Mouse (Mus musculus) brain, embryonic 18.5 days (tissue): ENCODE measurements around the gene Kif3c.
"Not testable (repeated sequence)": the region's sequence is repeated elsewhere in the genome, so short reads cannot be mapped to it uniquely, and the experiment has no call there.

Source experiments
- DNase-seq: peaks from one replicate; pipeline ENCODE4 v3.0.0-alpha.2; 2012; ENCODE audit warnings: low read depth, low spot score

The Kif3c gene

GRCm38 (mm10) chr12:3368771-3369170, 3.8 kb downstream of the Kif3c start:
- no peak for DNase-seq

DNA sequence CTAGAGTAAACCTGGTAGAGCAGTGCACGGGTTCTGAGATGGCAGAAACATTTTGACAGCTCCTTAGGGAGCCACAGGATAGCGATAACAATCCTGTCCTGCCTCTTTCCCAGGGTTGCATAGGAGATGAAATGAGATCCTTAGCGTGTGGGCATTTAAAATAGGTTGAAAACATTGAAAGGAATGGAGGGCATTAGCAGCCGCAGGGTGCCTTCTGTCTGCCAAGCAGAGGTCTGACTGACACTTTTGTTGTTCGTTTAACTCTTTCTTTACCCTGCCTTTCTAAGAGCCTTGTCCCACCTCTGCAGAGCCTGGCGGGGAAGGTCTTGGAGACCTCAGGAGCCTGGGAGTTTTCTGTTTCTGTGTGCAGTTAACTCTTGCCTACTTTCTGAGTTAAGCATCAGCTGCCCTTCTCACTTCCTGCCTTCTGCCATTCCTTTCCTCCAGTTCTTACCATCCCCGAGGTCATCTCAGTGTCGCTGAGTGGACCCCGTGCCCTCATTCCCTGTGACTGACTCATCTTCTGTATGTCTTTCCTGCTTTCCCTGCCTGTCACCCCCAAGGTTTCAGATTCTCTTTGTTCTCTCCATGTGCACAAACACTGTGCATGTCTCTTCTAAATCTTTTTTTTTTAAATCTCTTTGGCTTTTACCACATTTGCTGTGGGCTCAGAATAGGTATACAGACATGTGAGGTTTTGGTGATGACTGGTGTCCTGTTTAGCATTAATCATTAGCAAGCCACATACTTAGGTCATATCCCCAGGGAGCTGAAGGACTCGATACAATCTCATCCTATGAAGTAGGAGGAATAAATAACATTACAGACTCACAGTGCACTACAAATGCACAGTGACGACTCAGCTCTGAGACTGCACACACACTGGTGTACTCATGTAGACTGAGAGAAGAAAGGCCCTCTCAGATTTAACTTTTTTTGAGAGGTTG, 6.3 kb downstream of the Kif3c start:
- DNase-seq = no peak

- DNase-seq = no peak
Observed at GRCm38 (mm10) chr12:3371991-3372390, 7.1 kb downstream of the Kif3c start.

- DNase-seq = no peak
Observed at GRCm38 (mm10) chr12:3373566-3373965, 8.6 kb downstream of the Kif3c start.

- no peak for DNase-seq
Observed at GRCm38 (mm10) chr12:3374552-3374951, 9.6 kb downstream of the Kif3c start.

GRCm38 (mm10) chr12:3377190-3377589, 12.3 kb downstream of the Kif3c start:
- DNase-seq = no peak

GRCm38 (mm10) chr12:3377755-3378154, 12.8 kb downstream of the Kif3c start:
- DNase-seq = no peak

DNA sequence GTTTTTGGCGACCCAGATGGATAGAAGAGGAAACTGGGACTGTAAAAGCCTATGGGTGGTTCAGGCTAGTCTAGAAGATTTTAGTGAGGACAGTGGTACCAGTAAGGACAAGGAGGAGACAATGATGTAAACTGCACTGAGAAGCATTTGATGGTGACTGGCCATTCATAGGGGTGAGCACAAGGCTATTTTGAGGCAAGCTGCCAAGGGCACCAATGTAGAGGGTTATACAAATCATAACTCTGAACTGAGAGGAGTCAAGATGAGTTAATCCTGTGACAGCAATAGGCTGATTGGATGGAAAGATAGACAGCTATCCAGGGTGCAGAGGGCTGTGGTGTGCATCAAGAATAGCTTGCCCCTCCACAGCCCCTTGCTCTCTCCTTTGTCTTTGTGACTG, 19.9 kb downstream of the Kif3c start:
- no peak for DNase-seq

GRCm38 (mm10) chr12:3385271-3385670, 20.3 kb downstream of the Kif3c start:
- no peak for DNase-seq

- DNase-seq = no peak
Observed at GRCm38 (mm10) chr12:3385940-3386339, 21.0 kb downstream of the Kif3c start.

DNA sequence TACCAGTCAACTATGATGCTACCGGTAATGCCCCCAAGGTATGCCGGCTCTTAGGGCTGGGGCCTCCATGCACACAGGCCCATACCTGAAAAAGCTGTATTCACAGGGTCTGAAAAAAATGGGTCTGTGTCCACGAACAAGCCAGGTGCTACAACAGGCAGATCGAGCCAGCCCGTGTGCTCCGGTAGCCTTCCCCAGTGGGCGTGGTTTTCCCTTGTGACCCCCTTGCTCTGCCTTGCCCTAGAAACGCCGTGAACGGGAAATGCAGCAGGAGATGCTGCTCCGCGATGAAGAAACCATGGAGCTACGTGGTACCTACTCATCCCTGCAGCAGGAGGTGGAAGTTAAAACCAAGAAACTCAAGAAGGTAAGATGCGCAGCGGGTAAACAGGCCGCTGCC, 23.0 kb downstream of the Kif3c start:
- DNase-seq = no peak

- DNase-seq = no peak
Observed at GRCm38 (mm10) chr12:3389394-3389793, 24.5 kb downstream of the Kif3c start.

DNA sequence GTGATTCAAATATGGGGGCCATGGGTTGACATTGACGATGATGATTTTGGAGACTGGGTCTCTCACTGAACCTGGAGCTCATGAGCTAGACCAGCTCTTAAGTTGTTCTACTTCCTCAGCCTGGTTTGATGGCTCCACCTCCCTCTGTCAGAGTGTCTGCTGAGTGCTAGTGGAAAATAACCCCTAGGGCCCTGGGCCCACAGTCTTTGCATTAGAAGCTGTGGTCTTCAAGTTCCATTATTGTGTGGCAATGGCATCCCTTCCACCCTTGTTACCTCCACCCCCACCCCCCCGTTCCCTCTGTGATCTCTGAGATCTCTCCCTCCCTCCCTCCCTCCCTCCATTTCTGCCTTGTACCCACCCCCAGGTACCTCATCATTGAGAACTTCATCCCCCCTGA, 25.1 kb downstream of the Kif3c start:
- no peak for DNase-seq

- peak; percentile 45 for DNase-seq
Observed at GRCm38 (mm10) chr12:3390577-3391262, 25.8 kb downstream of the Kif3c start.

DNA sequence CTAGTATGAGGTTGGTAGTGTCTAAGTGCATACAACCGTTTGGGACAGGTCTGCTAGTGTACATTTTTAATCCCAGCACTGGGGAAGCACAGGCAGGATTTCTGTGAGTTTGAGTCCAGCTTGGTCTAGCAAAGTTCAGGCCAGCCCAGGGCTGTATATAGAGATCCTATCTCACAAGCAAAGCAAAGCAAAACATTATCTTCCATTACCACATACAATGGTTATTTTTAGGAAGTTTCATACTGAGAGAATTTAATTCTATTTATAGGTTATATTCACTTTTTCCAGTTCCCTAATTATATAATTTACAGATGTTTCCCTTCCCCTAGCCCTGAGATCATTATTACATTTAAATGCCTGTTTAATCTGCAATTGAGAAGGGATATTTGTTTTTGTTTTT, 26.3 kb downstream of the Kif3c start:
- DNase-seq = no peak

DNA sequence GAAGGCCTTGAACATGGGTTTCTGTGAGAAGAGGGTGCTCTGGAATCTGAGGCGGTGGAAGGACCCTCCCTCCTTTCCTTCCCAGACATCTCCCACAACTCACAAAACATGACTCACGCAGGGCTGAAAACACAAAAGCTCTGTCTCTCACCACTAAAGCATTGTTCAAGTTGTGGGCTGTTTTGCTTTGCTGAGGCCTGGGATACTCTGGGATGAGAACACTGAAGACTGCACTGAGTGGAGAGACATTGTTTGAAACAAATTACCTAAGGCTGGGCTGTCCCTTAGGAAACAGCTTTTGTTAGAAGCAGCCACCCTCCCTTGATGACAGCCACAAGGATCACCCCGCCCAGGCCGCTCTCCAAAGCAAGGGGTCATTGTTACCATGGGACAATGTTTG, 28.2 kb downstream of the Kif3c start:
- DNase-seq = no peak

DNA sequence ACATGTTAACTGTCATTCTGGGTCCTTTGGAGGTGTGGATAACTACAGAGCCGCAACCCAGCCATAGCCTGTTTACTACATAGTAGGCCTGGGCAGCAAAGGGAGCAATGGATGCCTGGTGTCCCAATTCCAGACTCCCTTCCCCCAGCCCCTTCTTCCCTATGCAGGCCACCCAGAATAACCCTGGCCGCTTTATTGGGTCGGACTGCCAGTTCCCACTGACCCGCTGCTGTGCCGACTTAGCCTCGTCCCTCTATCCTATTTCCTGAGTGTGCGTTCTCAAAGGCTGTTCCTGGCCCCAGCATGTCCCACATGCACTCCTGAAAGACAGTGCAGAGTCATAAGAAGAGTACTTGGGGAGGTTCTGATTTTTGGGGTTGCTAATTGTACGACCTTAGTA, 32.0 kb downstream of the Kif3c start:
- no peak for DNase-seq

DNA sequence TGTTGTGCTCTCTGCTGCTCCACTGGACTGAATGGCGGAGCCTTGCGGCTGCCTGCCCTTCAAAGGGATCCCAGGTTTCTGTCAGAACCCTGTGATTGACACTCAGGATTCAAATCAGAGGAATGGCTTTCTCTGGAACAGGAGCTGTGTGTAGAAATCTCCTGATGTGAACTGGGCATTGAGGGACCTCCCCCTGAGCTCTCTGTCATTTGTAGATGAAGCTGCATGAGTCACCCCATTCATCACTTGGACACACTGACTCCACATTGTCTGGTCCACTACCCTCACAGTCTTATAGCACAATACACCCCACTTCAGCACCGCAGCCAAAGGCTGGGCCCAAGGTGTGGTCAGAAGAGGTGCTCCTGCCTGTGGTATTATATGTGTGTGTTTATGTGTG, 40.7 kb downstream of the Kif3c start:
- not testable (repeated sequence) for DNase-seq

DNA sequence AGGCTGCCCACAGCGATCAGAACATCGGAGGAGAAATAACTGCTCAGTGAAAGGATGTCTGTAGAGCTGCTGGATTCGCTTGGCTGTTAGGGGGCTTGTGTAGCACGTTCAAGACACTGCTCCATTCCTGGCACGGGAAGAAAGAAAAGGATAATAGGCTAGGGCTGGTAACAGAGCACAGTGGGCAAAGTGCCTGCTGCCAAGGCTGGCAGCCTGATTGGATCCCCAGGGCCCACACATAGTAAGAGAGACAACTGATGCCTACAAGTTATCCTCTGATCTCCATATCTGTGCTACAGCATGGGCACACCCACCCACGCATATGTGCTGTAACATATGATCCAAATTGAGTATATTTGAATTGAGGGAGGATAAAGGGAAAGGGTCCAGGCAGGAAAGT, 41.7 kb downstream of the Kif3c start:
- DNase-seq = no peak

GRCm38 (mm10) chr12:3414956-3415355, 50.0 kb downstream of the Kif3c start:
- DNase-seq = no peak

GRCm38 (mm10) chr12:3418761-3419160, 53.8 kb downstream of the Kif3c start:
- DNase-seq = no peak

GRCm38 (mm10) chr12:3420519-3420918, 55.6 kb downstream of the Kif3c start:
- no peak for DNase-seq

DNA sequence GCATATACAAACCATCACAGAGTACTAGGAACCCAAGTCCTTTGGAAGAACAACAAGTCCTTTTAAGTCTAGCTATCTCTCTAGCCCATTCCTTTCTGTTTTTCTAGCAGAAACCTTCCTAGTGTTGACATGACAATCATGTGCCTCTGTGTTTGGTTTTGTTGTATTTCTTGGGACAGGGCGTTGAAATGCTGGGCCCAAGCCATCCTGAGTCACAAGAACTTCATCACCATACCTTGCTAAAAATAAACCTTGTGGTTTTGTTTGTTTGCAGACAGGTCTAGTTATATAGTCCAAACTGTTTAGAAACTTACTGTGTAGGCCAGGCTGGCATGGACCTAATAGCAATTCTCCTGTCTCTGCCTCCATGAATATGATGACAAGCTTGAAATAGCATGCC, 57.9 kb downstream of the Kif3c start:
- no peak for DNase-seq
